Mouse (Mus musculus) kidney, postnatal 0 days (tissue): Measurements from ENCODE around the gene Uck1. TPM values are rescaled to one million over a fixed set of nuclear protein-coding genes. Genes with fewer than 3 reads are reported as not detected.

Experiments
- ATAC-seq: fragments of 200-750 bp; cut with Nextera tagmentation; replicated peaks from 2 replicates; pipeline ENCODE4 v1.8.0; 2017; ENCODE audit warnings: low read depth, moderate number of reproducible peaks, moderate TSS enrichment, moderate library complexity; ENCODE audit not compliant: low FRiP score
- DNase-seq: peaks from one replicate; pipeline ENCODE4 v3.0.0-alpha.2; 2016; ENCODE audit warnings: low spot score
- H3K27ac ChIP-seq: fragments of 300-500 bp; sonication (generic); 2 replicates; pipeline ENCODE4 v1.5.1; 2014; ENCODE audit warnings: mild to moderate bottlenecking
- H3K27me3 ChIP-seq: fragments of 300-500 bp; sonication (generic); 2 replicates; pipeline ENCODE4 v1.6.1; 2014; ENCODE audit warnings: low read length, mixed read lengths; ENCODE audit not compliant: insufficient read depth
- H3K36me3 ChIP-seq: fragments of 300-500 bp; sonication (generic); 2 replicates; pipeline ENCODE4 v1.6.1; 2014; ENCODE audit warnings: low read length, mixed read lengths; ENCODE audit not compliant: insufficient read depth
- H3K4me1 ChIP-seq: fragments of 300-500 bp; sonication (generic); replicated peaks from 2 replicates; pipeline ENCODE4 v1.6.1; 2014; ENCODE audit warnings: antibody characterized with exemption, low read length, mixed read lengths; ENCODE audit not compliant: insufficient read depth
- H3K4me2 ChIP-seq: fragments of 300-500 bp; sonication (generic); 2 replicates; pipeline ENCODE4 v1.6.1; 2014; ENCODE audit warnings: mild to moderate bottlenecking, low read length, moderate library complexity, mixed read lengths
- H3K4me3 ChIP-seq: fragments of 300-500 bp; sonication (generic); replicated peaks from 2 replicates; pipeline ENCODE4 v1.5.1; 2014; ENCODE audit warnings: low read depth, low read length
- H3K9ac ChIP-seq: fragments of 300-500 bp; sonication (generic); 2 replicates; pipeline ENCODE4 v1.6.1; 2014; ENCODE audit warnings: low read depth, low read length
- H3K9me3 ChIP-seq: fragments of 300-500 bp; sonication (generic); replicated peaks from 2 replicates; pipeline ENCODE4 v1.6.1; 2016; ENCODE audit warnings: low read length, inconsistent platforms, mixed read lengths
- CTCF ChIP-seq: IDR thresholded peaks from 2 replicates; pipeline ENCODE4 v1.5.1; 2016; ENCODE audit warnings: antibody characterized with exemption, low read depth, mild to moderate bottlenecking, moderate library complexity
- WGBS: fragments of 180-500 bp; shearing (Covaris S2); extraction: QIAGEN DNeasy Blood & Tissue Kit; methylation state at CpG from one replicate; pipeline ENCODE4 v1.1.7; 2014; 5-methylcytosine and 5-hydroxymethylcytosine counted together
- polyA plus RNA-seq: library from polyadenylated mRNA; unstranded; fragments of >200 nt; fragmentation: Nextera tagmentation; extraction: Ambion mirVana; gene quantifications from 2 replicates; pipeline ENCODE4 v1.2.1, GENCODE M21; 2015

Gene Uck1
- polyA plus RNA-seq, 1 experiment from 2014 or later: 57.9 TPM

DNA sequence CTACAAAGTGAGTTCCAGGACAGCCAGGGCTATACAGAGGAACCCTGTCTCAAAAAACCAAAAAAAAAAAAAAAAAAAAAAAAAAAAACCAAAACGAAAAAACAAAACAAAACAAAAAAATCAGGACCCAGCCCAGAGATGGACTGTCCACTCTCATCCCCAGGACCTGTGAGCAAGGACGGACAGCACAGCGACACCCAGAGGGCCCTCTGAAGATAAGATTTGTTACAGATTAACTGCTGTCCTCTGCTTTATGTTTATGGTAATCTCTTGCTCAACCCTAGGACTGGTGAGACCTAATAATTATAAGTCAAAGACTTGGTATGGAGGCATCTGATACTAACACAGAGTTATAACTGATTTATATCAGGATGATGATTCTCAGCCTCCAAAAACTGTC lies 15.9 kb upstream of the Uck1 start:
- H3K4me3 ChIP-seq: no peak overlapping the region
- H3K27ac ChIP-seq: no peak overlapping the region
- H3K9ac ChIP-seq: no peak overlapping the region
- no peak for TF ChIP-seq CTCF
- WGBS: 69% methylated on average over 3 of the region's 3 CpGs
- H3K9me3 ChIP-seq: no peaks in the 10 kb centered on the region
- H3K36me3 ChIP-seq: peaks cover 23% of the 10 kb centered on the region
- ATAC-seq (no peak), DNase-seq (no peak)
- H3K4me1 ChIP-seq: no peaks in the 10 kb centered on the region
- no peaks in the 10 kb centered on the region for H3K27me3 ChIP-seq
- no peak overlapping the region for H3K4me2 ChIP-seq

DNA sequence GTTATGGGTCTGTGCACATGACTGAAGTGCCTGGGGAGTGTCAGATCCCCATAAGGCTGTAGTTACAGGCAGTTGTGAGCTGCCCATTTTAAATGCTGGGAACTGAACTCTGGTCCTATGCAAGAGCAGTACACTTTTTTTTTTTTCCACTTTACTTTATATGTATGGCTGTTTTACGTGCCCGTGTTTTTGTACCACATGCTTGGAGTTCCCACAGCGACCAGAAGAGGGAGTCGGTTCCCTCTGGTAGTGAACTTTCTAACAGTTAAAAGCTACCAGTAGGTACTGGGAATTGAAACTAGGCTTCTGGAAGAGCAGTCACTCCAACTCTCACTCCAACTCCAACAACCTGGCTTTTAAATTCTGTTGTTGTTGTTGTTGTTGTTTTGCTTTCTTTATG lies 676 bp upstream of the Uck1 start:
- Histone ChIP-seq H3K9ac (no peak overlapping the region), H3K9me3 (no peaks in the 10 kb centered on the region), H3K4me2 (no peak overlapping the region), H3K27ac (no peak overlapping the region), H3K36me3 (peaks cover 15% of the 10 kb centered on the region), H3K4me3 (no peak overlapping the region), H3K27me3 (no peaks in the 10 kb centered on the region), H3K4me1 (peaks cover 3% of the 10 kb centered on the region; the same call in 1 of the 2 replicates)
- WGBS: 43% methylated on average over 4 of the region's 4 CpGs
- DNase-seq (peak; percentile 29), ATAC-seq (no peak)
- TF ChIP-seq CTCF: peak; percentile 58

DNA sequence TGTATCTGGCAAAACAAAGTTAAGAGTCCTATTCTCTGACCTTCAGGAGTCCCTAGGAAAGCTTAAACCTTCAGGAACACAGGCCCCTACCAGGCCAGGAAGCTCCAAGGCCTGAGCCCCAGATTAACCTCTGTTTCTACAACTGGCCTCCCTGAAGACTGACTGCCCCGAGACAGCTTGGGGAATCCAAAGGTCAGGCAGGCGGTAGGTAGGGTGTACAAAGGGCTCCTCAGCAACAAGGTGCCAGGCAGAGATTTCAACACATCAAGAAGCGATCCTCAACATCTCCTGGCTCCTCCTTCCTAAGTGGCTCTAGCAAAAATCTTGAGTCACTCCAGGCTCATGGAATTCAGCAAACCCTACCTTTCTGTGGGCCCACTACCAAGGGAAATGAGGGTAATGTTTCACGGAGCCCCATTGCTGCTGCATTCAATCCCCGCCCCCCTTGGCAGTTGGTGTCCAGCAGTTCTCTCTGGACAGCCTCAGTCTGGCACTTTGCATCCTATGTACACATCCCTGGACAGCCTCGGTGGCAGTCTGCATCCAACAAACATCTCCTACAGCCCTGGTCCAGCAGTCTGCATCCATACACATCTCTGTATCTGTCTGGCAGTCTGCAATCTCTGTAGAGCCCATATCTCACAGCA lies 949 bp downstream of the Uck1 start:
- ATAC-seq (peak; percentile 29; the same call in 1 of the 2 replicates), DNase-seq (peak; percentile 10)
- 46% methylated on average over 6 of the region's 6 CpGs for WGBS
- H3K9me3 ChIP-seq: no peaks in the 10 kb centered on the region
- peak overlapping the region; percentile 68; the same call in 1 of the 2 replicates for H3K27ac ChIP-seq
- H3K4me2 ChIP-seq: peak overlapping the region; percentile 62
- peaks cover 23% of the 10 kb centered on the region for H3K36me3 ChIP-seq
- peaks cover 3% of the 10 kb centered on the region; the same call in 1 of the 2 replicates for H3K4me1 ChIP-seq
- H3K27me3 ChIP-seq: no peaks in the 10 kb centered on the region
- H3K4me3 ChIP-seq: peak overlapping the region; percentile 63
- TF ChIP-seq CTCF: no peak
- peak overlapping the region; percentile 68 for H3K9ac ChIP-seq

GRCm38 (mm10) chr2:32256273-32256672 lies 3.7 kb downstream of the Uck1 start:
- ATAC-seq (no peak), DNase-seq (no peak)
- Histone ChIP-seq H3K27me3 (no peaks in the 10 kb centered on the region), H3K36me3 (peaks cover 43% of the 10 kb centered on the region), H3K27ac (no peak overlapping the region), H3K4me1 (peaks cover 3% of the 10 kb centered on the region; the same call in 1 of the 2 replicates), H3K9me3 (no peaks in the 10 kb centered on the region), H3K4me3 (no peak overlapping the region), H3K9ac (no peak overlapping the region), H3K4me2 (no peak overlapping the region)
- 90% methylated on average over 11 of the region's 11 CpGs for WGBS
- TF ChIP-seq CTCF: no peak

- Histone ChIP-seq H3K9me3 (no peaks in the 10 kb centered on the region), H3K27me3 (no peaks in the 10 kb centered on the region), H3K9ac (no peak overlapping the region), H3K4me3 (no peak overlapping the region), H3K27ac (no peak overlapping the region), H3K4me2 (no peak overlapping the region), H3K36me3 (peaks cover 53% of the 10 kb centered on the region), H3K4me1 (peaks cover 3% of the 10 kb centered on the region; the same call in 1 of the 2 replicates)
- DNase-seq: no peak
- no peak for ATAC-seq
- TF ChIP-seq CTCF: no peak
- WGBS: 81% methylated on average over 5 of the region's 5 CpGs
Measured at GRCm38 (mm10) chr2:32254563-32254962, 5.4 kb downstream of the Uck1 start.

DNA sequence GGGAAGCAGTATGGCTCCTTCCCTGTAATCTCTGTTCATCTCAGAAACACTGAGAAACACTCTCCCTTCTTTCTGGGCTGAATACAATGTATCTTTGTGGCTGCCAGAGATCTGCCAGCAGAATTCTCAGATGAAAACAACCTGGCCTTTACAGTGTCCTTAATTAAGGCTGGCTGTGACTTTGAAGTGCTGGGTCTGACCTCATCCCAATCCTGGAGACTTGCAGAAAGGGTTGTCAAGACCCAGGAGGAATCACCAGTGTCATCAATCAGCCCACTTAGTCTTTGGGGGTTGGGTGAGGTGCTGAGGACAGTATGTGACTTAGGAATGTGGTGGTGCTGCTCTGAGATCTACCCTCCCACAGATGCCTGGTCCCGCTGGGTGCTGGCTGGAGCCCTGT lies 6.6 kb downstream of the Uck1 start:
- DNase-seq (no peak), ATAC-seq (no peak)
- WGBS: 57% methylated on average over 1 of the region's 1 CpGs
- H3K27ac ChIP-seq: no peak overlapping the region
- TF ChIP-seq CTCF: no peak
- H3K4me1 ChIP-seq: no peaks in the 10 kb centered on the region
- H3K36me3 ChIP-seq: peaks cover 57% of the 10 kb centered on the region
- no peak overlapping the region for H3K4me3 ChIP-seq
- H3K9ac ChIP-seq: no peak overlapping the region
- H3K4me2 ChIP-seq: no peak overlapping the region
- no peaks in the 10 kb centered on the region for H3K27me3 ChIP-seq
- H3K9me3 ChIP-seq: no peaks in the 10 kb centered on the region
